Mouse (Mus musculus): ENCODE measurements around the gene Fam89b.
A peak's percentile ranks its signal among the peaks of the same experiment; 100 is the strongest.

Gene Fam89b

DNA sequence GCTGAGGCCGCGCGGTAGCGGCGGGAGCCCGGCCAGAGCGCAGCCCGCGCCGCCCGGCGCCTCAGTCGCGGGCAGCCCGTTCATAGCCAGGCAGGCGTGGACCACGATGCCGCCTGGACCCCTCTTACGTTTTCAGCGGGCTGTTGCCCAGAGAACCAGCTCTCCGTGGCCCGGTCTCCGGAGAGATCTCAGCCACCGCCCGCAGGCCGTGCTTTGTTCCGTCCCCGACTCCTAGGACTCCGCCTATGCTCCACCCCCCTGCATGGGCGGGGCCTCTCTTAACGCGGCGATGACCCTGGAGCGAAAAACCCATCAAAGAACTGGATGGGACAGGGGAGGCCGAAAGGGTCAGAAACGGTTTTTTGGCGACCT lies at the start of gene Fam89b:
Gene Fam89b, minus strand, starts transcription at position 210 of the 372 bp plus-strand sequence.
- DNase-seq (ENCODE audit: low spot score in 2 of 2): peak; percentile 75 to 79

DNA sequence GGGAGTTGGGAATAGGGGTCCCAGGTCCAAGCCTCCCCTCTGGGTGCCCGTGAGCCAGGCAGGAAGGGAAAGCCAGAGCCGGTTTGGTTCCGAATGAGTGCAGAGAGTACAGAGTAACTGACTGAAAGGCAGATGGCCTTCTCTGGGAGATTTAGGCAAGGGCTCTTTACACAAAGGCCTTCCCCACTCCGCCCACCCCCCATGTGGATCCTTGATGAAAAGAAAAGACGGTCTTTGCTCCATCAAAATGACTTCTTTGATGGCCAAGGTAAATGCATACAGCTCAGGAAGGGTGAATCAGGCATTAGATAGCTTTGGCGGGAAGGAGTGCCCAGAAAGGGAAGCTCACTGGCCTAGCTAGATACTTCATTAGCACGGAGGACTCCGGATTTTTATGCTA lies 48.9 kb upstream of the Fam89b start:
- DNase-seq (ENCODE audit: low spot score in 2 of 2): no peak

DNA sequence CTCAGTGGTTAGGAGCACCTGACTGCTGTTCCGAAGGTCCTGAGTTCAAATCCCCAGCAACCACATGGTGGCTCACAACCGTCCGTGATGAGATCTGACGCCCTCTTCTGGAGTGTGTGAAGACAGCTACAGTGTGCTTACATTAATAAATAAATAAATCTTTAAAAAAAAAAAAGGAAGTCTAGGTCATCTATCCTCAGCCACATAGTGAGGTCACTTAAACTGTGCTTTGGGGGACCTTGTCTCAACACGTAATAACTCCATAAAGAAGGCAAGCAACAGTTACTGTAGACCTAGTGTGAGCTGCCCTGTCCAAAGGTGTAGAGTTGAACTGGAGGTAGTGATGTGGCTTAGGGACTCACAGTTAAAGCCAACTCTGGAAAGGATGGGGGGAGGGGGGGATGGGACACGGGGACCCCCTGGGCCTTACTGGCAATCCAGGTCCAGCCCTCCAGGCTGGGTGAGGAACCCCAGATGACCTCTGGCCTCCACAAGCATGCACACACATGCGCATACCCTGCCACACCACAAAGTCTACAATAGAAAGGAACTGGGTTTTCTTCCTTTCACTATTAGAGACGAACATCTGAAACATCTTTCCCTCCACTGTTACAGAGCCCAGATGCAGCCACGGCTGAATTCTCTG lies 48.1 kb upstream of the Fam89b start:
- no peak for DNase-seq (ENCODE audit: low spot score in 2 of 2)

DNA sequence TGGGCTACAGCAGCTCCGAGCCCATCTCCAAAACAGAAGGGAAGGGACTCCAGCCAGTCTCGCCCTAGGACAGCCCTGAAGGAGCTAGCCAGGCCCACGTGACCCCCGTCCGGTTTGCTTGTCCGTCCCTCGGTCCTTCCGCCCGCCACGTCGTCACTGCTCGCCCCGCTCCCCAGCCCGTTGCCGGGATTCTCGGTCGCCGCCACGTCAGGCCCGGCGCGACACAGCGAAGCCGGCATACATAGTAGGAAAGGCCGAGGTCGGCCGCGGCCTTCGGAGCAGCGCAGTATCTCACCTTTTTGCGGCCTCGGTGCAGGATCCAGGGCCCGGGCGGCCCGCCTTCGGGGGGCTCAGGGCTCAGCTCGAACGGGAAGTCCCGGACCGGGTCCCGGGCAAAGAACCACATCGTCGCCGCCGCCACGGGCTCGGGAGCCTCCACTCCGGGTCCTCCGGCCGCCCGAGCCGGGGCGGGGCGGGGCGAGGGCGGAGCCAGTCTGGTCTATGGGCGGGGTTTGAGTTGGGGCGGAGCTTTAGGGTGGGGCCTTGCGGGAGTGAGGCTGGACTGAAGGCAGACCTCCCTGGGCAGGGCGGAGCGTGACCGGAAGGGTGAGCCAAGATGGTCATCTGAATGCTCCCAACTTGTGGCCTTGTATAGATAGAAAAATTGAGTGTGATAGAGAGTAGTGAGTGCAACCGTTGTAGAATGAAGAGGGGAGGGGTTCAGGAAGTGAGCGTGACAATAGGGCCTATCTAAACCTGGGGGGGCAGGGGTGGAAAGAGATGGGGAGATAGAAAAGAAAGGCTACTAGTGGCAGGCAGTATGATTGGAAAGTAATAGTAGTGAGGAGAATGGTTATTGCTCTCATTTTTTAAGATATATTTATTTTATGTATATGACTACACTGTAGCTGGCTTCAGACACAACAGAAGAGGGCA lies 41.7 kb upstream of the Fam89b start, which contains the start of gene Scyl1:
Gene Scyl1, minus strand, starts transcription at position 495 of the 936 bp plus-strand sequence.
- DNase-seq (ENCODE audit: low spot score in 2 of 2): peak; percentile 83 to 92

DNA sequence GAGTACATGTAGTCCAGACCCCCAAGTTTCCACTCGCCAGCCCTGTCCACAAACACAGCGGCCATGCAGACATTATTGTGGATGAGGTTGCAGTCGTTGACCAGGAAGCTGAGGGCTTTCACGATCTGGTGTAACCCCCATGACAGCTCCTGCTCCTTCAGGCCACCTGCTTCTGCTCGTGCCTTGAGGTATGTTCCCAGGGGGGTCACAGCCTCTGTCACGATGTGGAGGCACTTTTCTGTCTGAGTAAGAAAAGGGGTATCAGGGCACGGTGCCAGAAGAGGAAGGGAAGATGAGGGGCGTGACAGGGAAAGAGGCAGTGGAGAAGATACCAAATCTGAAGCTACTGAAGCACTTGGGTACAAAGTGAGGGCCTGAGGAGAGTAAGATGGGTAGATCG lies 40.9 kb upstream of the Fam89b start:
- DNase-seq (ENCODE audit: low spot score in 2 of 2): no peak

DNA sequence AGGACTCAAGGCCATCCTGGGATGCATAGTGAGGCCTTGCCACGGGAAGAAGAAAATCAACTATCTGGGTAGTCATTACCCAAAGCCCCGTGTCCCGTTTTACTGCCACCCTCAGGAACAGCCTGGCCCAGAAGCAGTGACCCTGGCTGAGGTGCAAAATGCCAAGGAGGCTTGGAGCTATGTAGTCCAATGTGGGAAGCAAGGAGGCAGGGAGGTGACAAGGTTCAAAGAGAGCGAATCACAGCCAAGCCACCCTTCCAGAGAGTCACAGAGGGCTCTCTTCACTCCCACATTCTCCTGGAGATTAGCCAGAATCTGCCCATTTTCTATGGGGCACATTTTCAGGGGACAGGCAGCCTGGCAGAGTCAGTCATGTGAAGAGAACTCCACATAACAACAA lies 37.8 kb upstream of the Fam89b start:
- DNase-seq (ENCODE audit: low spot score in 2 of 2): no peak

DNA sequence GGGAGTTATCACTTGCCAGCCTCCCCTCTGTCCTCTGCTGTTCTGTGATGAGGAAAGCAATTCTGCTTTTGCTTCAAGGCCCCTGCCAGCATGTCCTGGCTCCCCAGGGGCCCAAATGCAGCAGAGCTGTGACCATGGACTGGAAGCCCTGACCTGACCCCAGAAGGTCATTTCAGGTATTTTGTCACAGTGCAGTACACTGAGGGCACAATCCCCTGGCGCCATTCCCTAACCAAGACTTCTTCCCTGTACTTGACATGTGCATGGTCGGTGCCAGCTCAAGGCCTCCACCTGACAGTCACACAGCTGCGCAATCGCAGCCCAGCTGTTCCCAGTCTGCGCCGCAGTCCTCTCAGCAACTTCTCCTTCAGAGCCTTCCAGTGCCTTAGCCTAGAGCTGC lies 33.7 kb upstream of the Fam89b start:
- DNase-seq (ENCODE audit: low spot score in 2 of 2): no peak

DNA sequence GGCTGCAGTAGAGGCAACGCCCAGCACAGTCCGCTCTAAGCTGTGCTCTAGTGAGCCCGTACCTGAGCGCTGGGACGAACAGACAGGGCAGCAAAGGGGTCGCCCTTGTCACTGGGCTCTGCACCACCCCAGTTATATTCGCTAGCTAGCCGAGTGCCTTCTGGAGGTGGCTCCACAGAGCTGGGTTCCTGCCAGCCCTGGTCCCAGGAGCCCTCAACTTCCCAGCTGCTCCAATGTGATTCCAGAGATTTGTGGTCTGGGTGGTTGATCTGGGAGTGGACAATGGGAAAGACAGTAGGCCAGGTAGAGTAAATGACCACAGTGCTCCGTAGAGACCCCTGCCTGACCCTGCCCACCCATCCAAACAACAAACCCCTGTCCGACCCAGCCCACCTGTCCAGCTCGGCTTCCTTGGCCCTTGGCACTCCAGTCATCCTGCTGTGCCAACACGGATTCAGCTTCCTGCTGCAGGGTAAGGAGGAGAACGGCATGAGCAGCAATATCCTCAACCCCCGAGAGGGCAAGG lies 29.5 kb upstream of the Fam89b start:
- DNase-seq (ENCODE audit: low spot score in 2 of 2): no peak

DNA sequence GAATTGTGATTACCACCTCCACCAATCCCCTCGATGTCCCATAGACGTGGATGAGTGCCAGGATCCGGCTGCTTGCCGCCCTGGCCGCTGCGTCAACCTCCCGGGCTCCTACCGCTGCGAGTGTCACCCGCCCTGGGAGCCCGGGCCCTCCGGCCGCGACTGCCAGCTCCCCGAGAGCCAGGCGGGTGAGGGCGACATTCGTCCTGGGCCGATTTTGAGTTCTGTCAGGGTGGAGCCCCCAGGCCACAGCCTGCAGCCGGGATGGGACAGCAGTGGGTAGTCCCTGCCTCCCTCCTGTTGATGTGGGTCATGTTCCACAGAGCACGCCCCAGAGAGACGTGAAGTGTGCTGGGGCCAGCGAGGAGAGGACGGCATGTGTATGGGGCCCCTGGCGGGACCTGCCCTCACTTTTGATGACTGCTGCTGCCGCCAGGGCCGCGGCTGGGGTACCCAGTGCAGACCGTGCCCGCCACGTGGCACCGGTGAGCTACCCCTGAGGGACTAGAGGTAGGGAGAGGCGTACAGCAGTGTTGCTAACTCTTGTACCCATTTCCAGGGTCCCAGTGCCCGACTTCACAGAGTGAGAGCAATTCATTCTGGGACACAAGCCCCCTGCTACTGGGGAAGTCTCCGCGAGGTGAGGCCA lies 27.7 kb upstream of the Fam89b start:
- no peak for DNase-seq (ENCODE audit: low spot score in 2 of 2)

DNA sequence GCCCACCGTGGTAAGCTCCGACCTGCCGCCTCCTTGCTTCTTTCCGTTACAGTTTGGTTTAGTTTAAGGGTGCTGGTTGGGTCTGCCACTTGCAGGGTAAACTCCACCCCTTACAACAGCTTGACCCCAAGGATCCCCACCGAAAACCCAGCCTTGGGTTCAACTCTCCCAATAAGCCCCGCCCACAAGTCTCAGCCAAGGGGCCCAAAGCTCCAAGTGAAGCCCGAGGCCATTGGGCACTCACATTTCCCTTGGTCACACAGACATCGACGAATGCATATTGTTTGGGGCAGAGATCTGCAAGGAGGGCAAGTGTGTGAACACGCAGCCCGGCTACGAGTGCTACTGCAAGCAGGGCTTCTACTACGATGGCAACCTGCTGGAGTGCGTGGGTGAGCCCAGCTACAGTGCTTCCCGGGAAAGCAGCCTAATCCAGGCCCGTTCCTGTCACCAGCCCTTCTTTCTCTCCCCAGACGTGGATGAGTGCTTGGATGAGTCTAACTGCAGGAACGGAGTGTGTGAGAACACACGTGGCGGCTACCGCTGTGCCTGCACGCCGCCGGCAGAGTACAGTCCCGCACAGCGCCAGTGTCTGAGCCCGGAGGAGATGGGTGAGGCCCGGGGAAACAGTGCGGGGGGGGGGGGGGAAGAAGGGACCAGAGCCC lies 27.0 kb upstream of the Fam89b start:
- DNase-seq (ENCODE audit: low spot score in 2 of 2): no peak

DNA sequence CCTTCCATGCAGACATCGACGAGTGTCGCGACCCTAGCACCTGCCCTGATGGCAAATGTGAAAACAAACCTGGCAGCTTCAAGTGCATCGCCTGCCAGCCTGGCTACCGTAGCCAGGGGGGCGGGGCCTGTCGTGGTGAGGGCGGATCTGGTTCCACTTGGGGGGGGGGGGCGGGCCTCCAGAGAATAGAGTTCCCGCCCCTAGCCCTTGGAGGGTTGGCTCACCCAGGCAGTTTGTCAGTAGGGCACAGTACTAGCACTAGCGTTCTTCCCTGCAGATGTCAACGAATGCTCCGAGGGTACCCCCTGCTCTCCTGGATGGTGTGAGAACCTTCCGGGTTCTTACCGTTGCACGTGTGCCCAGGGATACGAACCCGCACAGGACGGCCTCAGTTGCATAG lies 22.3 kb upstream of the Fam89b start:
- peak in 1 of 2 experiments; percentile 45 for DNase-seq (ENCODE audit: low spot score in 2 of 2)

DNA sequence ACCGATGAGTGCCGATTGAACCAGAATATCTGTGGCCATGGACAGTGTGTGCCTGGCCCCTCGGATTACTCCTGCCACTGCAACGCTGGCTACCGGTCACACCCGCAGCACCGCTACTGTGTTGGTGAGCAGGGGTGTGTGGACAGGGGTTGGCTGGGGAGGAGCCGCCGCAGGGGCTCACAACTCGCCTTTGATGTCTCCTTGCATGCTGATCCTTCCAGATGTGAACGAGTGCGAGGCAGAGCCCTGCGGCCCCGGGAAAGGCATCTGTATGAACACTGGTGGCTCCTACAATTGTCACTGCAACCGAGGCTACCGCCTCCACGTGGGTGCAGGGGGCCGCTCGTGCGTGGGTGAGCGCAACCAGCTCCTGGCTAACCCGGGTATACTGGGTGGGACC lies 21.5 kb upstream of the Fam89b start:
- DNase-seq (ENCODE audit: low spot score in 2 of 2): no peak

DNA sequence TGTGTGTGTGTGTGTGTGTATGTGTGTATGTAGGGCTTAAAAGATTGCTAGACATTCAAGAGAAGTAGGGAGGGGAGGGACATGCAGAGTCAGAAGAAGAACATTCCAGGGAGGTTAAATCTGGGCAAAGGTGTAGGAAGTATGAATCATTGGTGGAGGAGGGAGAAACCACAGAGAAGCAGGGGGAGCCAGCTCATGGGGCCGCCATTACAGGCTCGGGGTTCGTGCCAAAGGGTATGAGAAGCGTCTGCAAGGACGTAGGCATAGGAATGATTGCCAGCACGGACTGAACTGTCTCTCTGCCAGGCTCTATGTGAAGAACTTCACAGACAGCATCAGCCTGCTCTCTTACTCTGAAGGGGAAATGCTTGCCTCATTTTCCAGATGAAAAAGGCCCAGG lies 20.0 kb upstream of the Fam89b start:
- no peak for DNase-seq (ENCODE audit: low spot score in 2 of 2)

DNA sequence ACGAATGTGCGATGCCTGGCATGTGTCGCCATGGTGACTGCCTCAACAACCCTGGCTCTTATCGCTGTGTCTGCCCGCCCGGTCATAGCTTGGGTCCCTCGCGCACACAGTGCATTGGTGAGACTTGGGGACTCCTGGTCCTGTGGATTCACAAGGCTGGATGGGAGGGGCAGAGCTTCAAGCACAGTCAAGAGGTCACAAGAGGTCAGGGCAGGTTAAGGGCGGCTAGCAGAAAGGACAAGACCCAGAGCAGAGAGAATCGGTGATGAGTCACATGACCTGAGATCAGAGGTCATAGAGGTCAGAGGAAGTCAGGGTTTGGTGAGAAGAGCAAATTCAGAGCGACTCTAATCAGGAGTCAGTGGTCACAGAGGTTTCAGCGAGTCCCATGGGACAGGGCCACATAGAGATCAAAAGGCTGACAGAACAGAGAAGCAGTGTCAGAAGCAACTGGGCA lies 17.5 kb upstream of the Fam89b start:
- DNase-seq (ENCODE audit: low spot score in 2 of 2): no peak

DNA sequence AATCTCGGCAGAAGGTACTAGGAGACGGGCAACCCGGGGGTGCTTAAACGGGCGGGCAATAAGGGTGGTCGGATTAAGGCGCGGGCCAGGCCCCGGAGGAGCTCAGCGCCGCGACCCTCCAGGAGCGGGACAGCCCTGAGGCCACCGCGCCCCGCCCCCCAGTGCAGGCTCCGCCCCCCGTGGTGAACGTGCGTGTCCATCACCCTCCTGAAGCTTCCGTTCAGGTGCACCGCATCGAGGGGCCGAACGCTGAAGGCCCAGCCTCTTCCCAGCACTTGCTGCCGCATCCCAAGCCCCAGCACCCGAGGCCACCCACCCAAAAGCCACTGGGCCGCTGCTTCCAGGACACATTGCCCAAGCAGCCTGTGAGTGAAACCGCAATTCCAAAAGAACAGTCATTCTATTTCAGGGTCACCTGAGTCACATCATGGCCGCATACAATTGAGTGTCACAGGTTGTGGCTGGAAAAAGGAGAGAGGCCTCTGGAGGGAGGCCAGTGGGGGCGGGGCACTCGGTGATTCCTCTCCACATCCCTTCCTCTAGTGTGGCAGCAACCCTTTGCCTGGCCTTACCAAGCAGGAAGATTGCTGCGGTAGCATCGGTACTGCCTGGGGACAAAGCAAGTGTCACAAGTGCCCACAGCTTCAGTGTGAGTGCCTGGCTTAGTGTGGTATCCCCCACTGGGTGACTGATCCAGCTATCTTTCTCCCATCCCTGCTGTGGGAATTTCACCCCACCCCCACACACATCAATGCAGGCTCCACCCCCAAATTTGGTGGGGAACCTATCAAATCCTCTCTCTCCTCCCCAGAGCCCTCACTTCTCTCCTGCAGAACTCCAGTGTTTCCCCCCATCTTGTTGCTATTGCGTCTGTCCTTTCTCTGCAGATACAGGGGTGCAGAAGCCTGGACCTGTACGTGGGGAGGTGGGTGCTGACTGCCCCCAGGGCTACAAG lies 16.6 kb upstream of the Fam89b start:
- DNase-seq (ENCODE audit: low spot score in 2 of 2): no peak

DNA sequence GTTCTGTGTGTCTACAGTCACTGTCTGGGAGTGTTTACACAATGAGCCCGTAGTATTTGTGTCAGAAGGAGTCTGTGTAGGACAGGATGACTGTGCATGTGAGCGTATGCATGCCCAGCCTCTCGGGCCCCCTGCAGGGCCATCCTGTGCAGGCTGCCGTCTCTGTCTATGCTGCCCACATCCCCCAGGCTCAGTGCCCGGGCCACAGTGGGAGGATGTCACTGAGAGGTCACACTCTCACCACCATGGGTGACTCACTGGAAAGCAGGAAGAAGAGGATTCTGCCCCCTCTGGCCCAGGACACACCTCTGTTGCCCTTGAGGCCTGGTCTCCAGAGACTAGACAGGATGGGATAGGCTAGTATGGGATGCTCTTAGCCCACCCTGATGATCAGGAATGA lies 14.1 kb upstream of the Fam89b start:
- DNase-seq (ENCODE audit: low spot score in 2 of 2): no peak

DNA sequence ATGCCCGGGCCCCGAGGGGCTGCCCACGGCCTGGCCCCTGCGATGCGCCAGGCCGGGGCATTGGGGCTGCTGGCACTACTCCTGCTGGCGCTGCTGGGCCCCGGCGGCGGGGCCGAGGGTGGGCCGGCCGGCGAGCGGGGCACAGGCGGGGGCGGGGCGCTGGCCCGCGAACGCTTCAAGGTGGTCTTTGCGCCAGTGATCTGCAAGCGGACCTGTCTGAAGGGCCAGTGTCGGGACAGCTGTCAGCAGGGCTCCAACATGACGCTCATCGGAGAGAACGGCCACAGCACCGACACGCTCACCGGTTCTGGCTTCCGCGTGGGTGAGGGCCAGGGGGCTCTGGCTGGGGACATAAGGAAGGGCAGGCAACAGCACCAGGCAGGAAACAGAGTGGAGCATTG lies 12.8 kb upstream of the Fam89b start:
- DNase-seq (ENCODE audit: low spot score in 2 of 2): no peak

DNA sequence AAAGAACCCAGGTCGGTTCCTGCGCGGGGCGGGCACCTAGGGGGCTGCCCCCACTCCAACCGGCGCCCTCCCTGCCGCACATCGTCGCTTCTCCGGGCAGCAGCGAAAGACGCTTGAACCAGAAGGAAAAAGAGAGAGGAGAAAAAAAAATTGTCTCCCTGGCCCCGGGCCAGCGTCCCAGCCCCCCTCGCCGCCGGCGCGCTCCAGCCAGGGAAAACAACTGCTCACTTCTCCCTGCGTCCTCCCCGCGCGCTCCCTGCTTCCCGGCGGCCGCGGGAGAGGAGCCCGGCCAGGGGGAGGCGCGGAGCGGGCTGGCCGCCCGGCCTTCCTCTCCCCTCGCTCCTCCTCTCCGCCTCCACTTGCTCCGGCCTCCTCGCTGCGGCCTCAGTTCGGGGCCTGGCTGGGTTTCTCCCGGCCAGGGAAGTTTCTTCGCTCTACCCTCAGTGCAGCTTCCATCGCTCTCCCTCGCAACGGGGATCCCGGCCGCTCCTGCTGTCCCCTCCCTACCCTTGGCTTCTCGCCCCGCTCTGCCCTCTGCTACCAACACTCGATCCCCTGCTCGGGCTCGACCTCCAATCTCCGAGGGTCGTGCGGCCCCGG lies 12.3 kb upstream of the Fam89b start:
- DNase-seq (ENCODE audit: low spot score in 2 of 2): no peak

DNA sequence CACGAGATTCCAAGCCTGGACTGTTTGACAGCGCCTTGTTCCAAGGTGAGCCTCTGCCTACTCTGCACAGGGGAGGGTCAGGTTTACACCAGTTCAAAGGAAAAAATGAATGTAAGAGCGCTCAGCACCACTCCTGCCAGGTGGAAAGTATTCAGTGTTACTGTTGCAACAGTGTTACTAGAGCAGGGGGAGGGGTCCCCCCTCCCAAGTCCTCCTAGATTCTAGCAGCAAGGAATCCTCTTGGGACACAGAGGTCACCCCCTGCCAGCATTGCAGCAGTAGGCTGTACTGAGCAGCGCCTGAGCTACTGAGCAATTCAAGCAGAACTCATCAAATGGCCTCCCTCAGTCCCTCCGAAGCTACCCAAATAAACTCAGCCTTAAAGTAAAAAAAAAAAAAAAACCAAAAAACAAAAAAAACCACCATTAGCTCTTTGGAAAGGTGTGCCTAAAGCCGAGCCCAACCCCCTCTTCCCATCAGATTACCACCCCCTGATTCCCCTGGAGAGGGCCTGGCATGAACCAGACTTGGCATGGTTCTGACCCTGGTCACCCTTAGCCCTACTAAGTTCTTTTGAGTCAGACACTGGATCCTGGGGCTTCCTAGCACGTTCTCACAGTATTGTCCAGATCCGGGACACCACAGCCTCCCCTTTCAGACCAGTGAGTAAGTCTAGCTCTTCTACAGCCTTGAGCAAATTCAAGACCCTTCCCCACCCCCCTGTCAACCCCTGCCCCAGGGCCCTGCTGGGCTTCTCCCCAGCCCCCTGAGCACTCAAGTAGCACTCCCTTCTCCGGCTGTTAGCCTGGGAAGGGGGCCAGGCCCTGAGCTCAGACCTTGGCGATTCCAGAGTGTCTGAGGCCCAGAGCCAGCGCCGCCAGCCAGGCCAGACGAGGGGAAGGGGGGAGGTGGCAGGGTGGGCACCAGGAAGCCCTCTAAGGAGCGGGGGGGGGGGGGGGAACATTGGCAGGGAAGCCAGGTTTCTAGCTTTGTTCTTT lies 11.2 kb upstream of the Fam89b start, which contains the start of gene Ltbp3:
Gene Ltbp3, plus strand, starts transcription at position 585 of the 998 bp plus-strand sequence.
- DNase-seq (ENCODE audit: low spot score in 2 of 2): no peak
